Mouse (Mus musculus) heart, postnatal 4 days (tissue): Measurements from ENCODE around the gene Rap1gap2. TPM values are rescaled to one million over a fixed set of nuclear protein-coding genes. Genes with fewer than 3 reads are reported as not detected.
A peak's percentile ranks its signal among the peaks of the same experiment; 100 is the strongest.

Experiments
- DNase-seq: peaks from one replicate; pipeline ENCODE4 v3.0.0; 2021
- total RNA-seq, 2 experiments: library from RNA; stranded (reverse); gene quantifications; 2 replicates each; pipeline ENCODE4 v1.2.3; 2021

Gene Rap1gap2
- total RNA-seq, 2 experiments from 2014 or later, result 47.8 to 53.8 TPM

DNA sequence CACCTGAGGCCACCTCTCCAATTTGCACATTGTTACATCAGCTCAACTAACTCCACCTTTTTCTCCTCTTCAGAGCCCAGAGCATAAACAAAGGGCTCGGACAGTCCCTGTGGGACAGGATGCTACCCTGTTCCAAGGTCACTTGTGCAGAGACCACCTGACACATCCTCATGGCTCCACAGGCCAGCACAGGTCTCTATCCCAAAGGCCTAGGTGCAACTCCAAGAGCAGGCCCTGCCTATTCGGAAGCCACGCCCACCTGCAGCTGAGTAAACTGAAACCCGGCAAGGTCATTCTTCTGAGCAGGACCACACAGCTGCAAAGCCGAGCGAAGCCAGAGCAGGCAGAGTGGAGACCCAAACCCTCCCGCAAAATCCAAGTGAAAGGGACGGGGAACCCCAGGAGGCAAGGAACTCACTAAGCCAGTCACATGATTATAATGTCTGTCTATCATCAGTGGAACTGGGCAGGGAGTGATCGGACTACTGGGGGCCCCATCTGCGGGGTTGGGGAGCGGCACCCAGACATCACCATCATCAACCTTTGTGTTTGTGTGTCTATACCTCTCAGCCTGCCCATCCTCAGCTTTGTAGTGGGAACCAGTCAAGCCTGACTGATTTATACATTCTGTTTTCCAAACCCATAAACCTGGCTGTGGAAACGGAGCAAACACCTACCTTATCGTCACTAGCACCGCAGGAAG lies 74.4 kb downstream of the Rap1gap2 start:
- DNase-seq, result no peak

DNA sequence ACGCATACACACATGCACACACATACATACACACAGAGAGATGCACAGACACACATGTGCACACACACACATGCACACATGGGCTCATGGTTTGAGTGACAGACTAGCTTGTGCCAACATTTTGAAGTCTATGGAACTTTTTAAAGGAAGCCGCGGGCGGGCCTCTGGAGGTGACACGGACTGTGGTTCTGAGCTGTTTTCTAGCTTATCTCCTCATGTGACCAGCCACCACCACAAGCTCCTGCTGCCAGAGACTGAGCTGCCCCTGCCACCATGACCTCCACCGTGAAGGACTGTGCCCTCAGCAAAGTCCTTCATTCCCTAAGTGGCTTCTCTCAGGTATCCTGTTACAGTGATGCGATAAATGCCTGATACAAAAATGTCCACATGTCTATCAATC lies 76.3 kb downstream of the Rap1gap2 start:
- peak; percentile 55 for DNase-seq

DNA sequence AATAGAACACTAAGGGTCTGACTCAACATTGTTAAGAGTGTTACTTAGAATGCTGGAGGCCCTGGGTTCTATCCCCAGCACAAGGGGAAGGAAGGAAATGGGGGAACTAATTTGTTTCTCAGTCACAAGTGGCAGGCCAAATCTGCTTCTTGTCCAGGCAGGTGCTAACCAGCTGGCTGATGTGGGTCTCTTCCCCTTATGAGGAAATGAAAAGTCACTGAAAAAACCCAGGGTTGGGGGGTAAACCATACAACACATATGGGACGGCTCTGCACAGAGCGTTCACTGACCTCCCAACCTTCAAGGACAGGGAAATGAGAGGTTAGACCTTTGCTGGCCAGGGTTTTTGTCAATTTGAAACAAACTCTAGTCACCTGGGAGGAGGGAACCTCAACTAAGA lies 77.7 kb downstream of the Rap1gap2 start:
- no peak for DNase-seq

DNA sequence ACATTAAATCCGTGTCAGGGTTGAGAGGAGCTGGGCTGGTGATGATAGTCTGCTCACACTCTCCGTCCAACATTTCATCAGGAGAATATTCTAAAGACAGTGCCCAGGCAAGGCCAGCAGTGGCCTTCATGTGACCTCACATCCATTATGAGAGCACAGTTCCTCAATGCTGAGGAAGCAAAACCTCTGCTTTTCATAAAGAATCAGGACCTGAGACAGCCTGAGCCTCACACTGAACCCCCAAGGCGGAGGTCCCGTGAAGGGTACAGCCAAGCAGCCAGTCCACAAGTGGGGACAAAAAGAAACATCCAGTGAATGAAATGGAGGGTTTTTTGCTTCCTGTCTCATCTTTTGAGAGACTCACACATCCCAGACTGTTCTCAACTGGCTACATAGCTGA lies 78.3 kb downstream of the Rap1gap2 start:
- no peak for DNase-seq

DNA sequence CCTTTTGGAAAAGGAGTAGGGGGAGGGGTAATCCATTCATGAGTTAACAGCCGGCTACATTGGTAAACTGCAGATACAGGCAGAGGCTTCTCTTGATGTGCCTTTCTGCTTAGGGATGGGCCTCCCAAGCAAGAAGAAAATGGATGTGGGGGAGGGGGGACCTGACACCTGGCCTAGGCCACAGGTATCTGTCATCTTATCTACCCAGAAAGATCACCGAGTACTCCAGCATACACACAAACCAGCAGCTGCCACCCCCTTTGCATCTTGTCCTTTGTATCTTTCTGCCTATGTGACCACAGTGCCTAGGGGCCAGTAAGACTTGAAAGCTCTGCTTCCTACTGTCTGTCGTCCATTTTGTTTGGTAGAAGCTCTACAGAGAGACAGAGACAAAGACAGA lies 79.0 kb downstream of the Rap1gap2 start:
- no peak for DNase-seq

DNA sequence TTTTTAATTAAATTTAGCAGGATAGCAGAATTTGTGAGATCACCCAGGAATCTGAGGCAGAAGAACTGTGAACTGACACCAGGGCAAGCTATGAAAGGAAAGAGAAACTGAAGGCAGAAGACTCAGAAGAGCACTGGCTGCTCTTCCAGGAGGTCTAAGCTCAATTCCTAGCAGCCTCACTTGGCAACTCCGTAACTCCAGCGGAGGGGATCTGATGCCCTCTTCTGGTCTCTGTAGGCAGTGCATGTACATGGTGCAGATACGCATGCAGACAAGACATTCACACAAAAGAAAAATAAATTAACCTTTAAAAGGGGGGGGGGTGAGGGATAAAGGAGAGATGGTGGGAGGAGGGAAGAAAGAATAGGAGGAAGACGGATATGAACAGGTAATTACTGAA lies 80.9 kb downstream of the Rap1gap2 start:
- peak; percentile 61 for DNase-seq

DNA sequence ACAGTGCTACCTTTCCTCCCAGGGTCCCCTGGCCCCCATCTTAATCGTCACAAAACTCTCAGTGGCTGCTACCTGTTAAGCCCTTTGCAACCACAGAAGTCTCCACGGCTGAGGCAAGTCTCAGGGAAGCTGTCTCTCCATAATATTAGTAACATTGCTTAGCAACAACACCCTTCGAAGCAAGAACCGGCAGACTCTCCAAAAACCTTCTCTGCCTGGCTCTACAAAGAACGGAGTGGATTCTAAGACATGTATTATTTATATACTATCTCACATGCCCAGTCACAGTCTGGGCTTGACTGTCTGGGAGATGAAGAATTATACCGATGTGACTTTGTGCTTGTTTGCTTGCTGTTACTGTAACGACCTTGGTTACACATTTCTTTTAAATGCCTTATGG lies 83.2 kb downstream of the Rap1gap2 start:
- DNase-seq, result no peak

DNA sequence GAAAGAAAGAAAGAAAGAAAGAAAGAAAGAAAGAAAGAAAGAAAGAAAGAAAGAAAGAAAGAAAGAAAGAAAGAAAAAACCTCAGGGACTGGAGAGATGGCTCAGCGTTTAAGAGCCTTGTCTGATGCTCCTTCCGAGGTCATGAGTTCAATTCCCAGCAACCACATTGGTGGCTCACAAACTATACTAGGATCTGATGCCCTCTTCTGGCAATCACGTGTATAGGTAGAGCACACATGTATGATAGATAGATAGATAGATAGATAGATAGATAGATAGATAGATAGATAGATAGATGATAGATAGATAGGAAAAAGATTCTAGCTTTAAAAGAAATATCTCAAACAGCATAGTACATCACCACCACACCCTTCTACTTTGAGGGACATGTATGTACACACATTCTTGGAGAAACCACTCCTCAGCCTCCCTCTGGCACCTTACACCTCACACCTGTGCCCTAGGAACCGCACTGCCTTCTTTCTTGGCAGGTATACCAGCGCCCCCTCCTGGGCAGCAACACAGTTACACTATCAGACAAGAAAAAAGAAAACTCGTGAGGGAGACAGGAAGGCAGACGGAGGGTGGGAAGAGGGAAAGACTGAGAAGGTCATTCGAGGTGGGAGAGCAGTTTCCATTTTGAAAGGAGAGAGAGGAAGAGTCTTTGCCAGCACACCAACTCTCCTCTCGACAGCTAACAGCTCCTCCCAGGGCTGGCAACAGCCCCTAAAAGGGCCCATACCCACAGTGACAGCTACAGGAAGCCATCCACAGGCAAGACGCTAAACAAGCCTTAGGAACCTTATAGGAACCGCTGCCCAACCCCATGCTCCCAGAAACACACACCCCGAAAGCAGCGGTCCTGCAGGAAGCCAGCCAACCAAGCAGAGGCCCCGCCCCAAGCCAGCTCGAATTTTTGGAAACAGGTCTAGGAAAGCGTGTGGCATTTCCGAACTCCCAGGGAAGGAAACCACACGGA lies 84.2 kb downstream of the Rap1gap2 start:
- DNase-seq, result peak; percentile 62

DNA sequence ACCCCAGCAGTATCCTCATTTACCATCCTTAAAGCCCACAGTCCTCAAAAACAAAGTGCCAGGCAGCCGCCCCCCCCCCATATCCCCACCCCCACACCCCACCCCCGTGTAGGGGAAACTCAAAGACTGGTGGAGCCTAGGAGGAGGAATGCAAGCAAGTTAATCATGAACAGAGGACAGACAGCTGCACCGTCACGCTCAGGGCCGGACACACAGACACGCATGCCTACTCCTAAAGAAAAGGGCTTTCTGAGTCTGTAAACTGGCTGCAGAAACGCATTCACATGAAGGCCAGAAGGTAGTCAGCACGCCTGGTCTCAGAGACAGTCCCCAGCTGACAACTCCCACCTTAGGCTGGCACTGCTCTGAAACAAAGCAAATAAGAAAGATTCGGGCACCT lies 85.1 kb downstream of the Rap1gap2 start:
- DNase-seq, result no peak

DNA sequence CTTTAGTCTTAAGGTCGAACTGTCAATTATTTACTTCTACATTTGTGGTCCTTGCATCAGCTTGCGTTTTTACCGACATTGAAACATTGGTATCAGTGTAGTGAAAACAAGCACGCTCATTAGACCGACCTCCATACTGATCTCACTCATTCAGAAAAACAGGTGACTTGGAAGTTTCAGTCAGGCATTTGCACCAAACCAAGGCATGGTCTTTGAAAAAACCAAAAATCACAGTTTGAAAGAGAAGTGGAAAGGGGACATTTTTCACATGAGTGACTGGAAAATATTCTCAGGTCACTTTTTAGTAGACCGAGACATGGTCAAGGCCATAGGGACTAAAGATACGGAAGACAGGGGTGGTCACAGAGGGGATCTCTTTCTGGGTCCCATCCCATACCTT lies 85.5 kb downstream of the Rap1gap2 start:
- no peak for DNase-seq

DNA sequence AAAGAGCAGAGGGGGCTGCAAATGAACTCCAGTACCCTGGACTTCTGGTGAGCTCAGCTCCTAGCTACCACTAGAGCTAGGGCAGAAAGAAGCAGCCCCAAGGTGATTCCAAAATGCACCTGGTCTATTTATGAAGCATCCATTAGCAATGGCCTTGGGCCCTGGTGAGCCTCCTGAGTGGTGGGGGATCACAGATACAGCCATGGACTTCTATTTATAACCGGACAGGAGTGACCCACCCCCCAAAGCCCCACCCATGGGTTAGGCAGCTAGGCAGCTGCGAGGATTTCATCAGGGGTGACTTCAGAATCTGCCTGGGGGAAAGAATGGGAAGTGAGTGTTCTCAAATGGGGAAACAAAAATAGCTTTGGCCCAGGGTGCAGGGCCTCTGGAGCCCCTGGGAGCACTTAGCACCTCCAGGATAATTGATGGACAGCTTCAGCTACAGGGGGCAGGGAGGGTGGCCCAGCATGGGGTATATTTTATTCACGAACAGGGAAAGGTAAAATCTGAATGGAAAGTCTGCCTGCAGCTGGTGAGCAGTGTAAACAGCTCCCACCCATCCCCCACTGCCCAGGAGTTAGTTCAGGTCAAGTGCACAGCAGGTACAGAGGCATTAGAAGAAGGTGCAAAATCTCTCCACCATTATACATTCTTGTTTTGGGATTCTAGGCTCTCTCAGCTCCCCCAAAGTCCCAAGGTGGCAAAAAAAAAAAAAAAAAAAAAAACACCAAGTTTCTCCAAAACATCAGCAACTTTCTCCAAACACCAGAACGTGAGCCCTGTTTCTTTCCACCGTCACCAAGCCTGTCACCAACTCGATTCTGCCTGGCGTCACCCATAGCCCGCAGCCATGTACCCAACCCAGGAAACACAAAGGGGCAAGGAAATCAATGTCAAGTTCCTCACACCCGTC lies 86.4 kb downstream of the Rap1gap2 start:
- DNase-seq, result no peak

DNA sequence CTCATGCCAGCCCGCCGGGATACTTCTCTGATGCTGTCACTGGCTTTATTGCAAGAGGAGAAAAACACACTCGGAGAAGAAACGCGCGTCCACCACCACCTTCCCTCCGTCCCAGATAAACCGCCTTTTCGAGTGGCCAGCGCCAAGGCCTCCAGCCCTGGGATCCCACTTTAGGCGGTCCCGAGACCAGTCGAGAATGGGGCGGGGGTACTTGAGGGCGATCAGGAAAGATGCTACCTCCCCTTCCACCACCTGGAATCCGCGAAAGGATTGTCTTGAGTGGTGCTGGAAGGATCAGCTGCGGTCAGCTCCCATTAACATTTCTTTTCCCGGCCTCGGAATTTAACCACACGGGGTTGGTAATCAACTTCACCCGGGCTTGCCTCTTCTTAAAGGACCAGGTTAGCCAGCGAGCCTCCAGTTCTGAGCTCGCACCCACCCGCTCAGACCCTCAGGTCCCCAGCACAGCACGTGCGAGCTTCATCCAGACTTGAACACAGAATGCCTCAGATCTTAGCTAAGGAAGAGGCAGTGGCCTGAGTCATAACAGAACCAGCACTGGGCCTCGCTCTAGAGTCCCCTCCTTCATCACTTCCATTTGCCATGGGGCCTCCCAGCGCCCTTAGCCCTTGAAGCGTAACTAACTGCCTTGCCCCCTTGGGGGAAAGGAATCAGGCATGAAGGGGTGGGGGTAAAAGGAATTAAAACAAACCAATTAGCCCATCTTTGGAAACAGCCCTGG lies 87.3 kb downstream of the Rap1gap2 start:
- DNase-seq, result peak; percentile 49

DNA sequence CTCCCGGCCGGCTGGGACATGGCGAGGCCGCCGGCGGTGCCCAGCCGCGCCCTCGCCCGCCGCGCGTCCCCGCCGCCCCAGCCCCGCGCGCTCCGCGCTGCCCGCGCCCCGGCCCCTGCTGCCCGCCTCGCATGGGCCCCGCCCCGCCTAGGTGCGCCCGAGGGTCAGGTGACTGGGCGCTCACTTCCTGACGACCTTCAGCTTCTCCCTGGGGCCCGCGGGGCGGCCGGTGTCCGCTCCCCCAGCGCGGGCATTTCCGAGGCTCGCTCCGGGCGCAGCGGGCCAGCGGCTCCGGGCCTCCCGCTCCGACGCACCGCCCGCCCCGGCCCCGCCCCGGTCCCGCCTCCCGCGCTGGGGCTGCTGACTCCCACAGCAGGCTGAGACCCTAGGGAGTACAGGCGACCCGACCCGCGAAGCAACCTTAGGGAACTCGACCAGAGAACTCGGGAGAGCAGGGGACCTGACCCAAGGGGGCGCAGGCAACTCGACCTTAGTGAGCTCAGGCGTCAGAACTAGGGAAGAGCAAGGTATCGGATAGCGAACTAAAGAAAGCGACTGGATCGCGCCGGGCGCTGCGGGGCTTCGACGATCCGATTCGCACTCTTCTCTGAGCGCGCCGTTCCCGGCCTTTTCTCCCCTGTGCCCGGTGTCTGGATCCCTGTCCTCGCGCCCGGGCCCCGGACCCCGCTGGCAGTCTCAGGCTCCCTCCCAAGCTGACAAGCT lies 88.1 kb downstream of the Rap1gap2 start:
- peak; percentile 78 for DNase-seq

DNA sequence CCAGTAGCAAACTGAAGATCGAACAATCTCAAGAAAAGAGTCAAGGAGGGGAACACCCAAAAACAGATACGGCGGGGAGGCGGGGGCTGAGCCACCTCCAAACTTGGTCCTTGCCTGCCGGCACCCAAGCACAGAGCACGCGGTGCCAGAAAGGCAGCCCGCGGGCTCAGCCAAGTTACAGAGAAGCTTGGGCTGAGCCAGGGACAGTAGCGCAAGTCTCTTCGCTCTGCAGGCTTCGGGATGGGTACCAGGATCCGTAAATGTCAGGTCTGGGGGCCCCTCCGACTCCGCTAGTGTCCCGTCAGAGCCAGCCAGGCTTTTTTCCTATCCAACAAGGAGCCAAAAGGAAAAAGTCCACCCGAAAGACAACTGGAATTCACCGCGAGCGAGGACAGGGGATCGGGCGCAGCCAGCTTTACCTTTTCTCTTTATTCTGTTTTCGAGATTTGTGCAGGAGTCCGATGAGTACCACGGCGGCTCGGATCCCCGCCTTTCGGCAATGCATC lies 88.7 kb downstream of the Rap1gap2 start:
- DNase-seq, result peak; percentile 43

DNA sequence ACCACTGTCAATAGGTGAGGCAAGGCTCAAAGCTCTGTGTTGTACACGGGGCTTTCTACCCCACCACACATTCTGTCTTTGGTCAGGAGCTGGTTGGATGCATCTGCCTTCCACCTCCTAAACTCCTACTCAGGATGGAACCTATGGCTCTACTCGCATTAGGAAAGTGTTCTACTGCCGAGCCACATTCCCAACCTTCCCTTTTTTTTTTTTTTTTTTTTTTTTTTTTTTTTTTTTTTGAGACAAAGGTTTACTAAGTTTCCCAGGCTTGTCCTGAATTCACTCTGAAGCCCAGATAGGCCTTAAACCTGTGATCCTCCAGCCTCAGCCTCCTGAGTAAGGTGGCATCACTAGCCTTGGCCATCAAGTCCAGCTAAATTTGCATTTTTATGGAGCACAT lies 90.5 kb downstream of the Rap1gap2 start:
- no peak for DNase-seq

DNA sequence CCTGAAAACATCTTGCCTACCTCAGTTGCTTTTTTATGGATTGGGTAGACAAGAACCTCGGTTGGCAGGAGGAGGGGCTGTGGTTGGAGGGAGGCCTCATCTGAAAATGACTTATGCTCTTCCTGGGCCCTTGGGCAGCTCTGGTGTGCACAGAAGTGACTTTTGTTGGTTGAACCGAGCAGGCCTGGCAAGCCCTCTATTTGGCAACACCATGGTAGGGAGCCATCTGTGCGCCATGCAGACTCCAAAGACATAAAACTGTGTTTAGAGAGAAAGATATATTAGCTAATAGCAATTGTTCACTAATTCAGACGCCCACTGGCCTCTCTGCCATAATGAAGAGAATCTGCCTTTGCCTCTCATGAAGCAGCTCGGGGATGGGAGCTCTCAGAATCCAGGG lies 94.6 kb downstream of the Rap1gap2 start:
- DNase-seq, result no peak

DNA sequence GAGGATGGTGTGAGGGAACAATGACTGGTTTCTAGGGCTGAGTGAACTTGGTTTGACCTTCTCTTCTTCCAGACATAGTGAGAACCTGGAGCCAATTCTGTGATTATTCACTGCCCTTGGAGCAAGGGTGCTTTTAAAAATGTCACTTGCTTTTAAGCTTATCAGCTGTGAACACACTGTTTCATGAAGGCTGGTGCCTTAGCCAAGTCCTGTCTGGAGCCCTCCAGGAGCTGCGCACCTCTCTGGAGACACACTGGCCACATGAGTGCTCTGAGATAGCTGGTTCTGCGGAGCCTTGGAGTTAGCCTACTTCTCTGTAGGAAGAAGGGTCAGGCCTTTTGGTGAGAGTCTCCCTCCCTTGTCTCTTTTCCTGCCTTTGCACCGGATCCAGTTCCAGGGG lies 95.7 kb downstream of the Rap1gap2 start:
- no peak for DNase-seq

DNA sequence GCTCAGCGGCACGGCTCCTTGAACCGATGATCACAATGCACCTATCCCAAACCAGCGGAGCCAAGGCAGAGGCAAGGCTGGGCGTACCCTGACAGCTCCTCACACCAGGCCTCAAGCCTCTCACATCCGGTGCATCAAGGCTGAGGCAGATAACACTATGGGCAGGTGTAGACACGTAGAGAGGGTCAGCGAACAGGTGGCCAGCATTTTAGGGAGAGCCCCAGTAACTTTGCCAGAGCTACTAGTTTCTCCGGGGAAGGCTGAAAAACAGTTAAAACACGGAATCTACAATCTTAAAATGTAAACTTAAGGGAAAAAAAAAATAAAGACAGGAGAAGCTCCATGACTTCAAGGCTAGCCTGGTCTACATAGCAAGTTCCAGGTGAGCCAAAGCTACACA lies 98.1 kb downstream of the Rap1gap2 start:
- no peak for DNase-seq

DNA sequence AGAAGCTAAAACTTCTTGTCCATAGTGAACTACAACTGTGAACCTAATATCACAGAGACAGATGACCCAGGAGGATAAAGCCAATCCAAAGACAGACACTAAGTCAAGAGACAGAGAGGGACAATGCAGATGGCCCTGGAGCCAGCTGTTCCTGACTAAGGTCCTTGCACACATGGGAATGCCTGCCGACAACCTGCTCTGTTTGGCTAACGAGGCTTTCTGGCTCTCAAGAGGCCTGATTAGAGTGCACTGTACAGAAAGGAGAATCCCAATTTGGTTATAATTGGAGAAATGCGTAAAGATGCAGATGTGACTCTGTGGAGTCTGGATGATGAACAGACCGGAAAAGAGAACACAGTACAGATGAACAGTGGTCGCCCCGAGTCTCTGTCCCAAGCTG lies 104.4 kb downstream of the Rap1gap2 start:
- no peak for DNase-seq

DNA sequence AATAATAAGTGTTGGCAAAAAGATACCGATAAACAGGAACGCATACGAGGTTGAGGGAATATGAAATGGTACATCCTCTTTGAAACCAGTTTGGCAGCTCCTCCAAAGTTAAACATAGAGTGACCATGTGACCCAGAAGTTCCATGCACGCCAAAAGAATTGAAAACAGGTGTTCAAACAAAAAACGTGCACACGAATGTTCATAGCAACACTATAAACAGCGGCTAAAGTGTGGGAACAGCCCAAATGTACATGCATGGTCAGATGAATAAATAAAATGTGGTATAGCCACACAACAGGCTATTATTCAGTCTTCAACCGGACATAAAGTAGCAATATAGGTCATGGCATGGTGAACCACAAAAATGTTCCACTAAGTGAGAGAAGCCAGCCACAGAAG lies 108.2 kb downstream of the Rap1gap2 start:
- DNase-seq, result no peak

DNA sequence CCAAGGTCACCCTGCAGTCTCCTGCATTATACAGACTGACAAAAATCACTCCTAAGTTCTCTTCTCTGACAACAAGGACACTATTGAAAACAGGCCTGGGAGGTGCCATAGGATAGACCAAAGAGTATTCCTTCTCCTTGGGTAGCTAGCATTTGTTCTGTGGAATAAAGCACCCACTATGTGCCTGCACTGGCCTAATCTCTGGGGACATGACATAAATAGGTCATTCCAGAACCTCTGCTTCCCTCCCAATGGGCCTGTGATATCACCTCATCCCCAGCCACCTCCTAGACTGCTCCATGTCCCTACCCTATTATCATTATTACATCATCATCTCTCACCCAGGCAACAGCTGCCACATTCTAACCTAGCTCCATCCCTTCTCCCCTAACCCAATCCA lies 108.7 kb downstream of the Rap1gap2 start:
- DNase-seq, result no peak
